ENCODE assay signal across 30 mouse cellular contexts in the genomic region with DNA sequence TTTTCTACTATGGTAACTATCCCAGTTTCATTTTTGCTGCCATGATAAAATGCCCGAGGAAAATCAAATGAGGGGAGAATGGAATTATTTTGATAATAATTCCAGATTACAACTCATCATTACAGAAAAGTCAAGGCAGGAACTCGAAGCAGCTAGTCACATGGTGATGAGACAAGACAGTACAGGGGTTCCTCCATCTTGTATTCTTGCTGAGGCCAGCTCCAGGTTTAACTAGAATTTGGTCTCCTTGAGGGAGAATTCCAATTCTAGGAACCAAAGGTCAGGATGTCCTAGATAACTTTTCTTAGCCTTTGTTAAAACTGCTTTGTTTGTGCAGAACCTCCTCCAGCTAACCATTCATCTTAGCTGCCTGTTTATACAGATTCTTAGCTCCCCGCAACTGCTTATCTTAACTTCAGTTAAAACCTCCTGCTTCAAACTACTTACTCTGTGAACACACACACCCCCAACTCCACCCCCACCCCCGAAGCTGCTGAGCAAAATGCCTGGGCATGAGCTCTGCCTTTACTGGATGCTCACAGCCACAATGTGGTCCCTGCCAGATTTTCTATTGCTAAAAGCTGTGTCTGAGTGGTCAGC. TPM values are rescaled to one million over a fixed set of nuclear protein-coding genes. Genes with fewer than 3 reads are reported as not detected.
DNase-seq lines count a peak whose midpoint lies in the region; ATAC-seq and TF ChIP-seq lines count a peak whose summit lies in the region.
"Had no signal": no experiment of that assay in that cellular context is flagged by ENCODE, and none has a peak within 500 bp of the region (broad histone marks: within the 10 kb centered on the region; RNA-seq: fewer than 3 reads in every experiment).

No protein-coding gene starts in this region.

- 0 out of 2 replicates have a peak, but pooled peaks cover 3% of the 10 kb centered on the region for H3K9me3 ChIP-seq in embryonic facial prominence, embryonic 14.5 days (ENCODE audit: control insufficient read depth, low read length)
- H3K9me3 ChIP-seq in embryonic facial prominence, embryonic 10.5 days = no peaks in the 10 kb centered on the region
- no peaks in the 10 kb centered on the region for H3K9me3 ChIP-seq in liver, postnatal 0 days (ENCODE audit: low read length)
- H3K9me3 ChIP-seq in liver, embryonic 12.5 days (replicated peaks) = no peaks in the 10 kb centered on the region
- H3K9me3 ChIP-seq: forebrain, embryonic 13.5 days; heart, embryonic 13.5 days; limb, embryonic 12.5 days; liver, embryonic 15.5 days; lung, embryonic 15.5 days had no signal

- TF ChIP-seq EP300 in liver, postnatal 0 days (IDR thresholded peaks at IDR 0.05; ENCODE audit: low read depth) = no peak

- no peak overlapping the region for H3K4me3 ChIP-seq in embryonic facial prominence, embryonic 14.5 days (ENCODE audit: low read depth, low read length)
- H3K4me3 ChIP-seq in embryonic facial prominence, embryonic 10.5 days = no peak overlapping the region
- no peak overlapping the region for H3K4me3 ChIP-seq in liver, postnatal 0 days (ENCODE audit: low read depth, low read length)
- H3K4me3 ChIP-seq in liver, embryonic 12.5 days = no peak overlapping the region
- no peak overlapping the region for H3K4me3 ChIP-seq in olfactory bulb, adult 2 months (ENCODE audit: insufficient read depth, low read depth, low read length)
- H3K4me3 ChIP-seq: forebrain, embryonic 13.5 days; heart, embryonic 13.5 days; limb, embryonic 12.5 days; liver, embryonic 15.5 days; lung, embryonic 15.5 days had no signal

- no peak for ATAC-seq in embryonic facial prominence, embryonic 14.5 days (ENCODE audit: low read depth)
- no peak for ATAC-seq in liver, postnatal 0 days
- ATAC-seq in liver, embryonic 12.5 days = peak; percentile 60; the same call in 1 of the 2 replicates
- ATAC-seq: forebrain, embryonic 13.5 days; Patski had no signal

- 70% methylated on average over 4 of the region's 4 CpGs for WGBS in embryonic facial prominence, embryonic 14.5 days
- WGBS in embryonic facial prominence, embryonic 10.5 days = 75% methylated on average over 4 of the region's 4 CpGs
- 44% methylated on average over 4 of the region's 4 CpGs for WGBS in liver, postnatal 0 days (ENCODE audit: insufficient replicate concordance)
- 29% methylated on average over 4 of the region's 4 CpGs for WGBS in liver, embryonic 12.5 days (ENCODE audit: insufficient replicate concordance)
- 51% methylated on average over 4 of the region's 4 CpGs for WGBS in olfactory bulb, adult 2 months

- H3K9ac ChIP-seq in embryonic facial prominence, embryonic 14.5 days (ENCODE audit: low read depth, low read length) = no peak overlapping the region
- no peak overlapping the region for H3K9ac ChIP-seq in liver, postnatal 0 days (replicated peaks)
- H3K9ac ChIP-seq in liver, embryonic 12.5 days = no peak overlapping the region
- H3K9ac ChIP-seq: forebrain, embryonic 13.5 days; heart, embryonic 13.5 days; hindbrain, embryonic 14.5 days; limb, embryonic 12.5 days; liver, embryonic 15.5 days; lung, embryonic 15.5 days had no signal

- no peak overlapping the region for H3K27ac ChIP-seq in embryonic facial prominence, embryonic 14.5 days (replicated peaks; ENCODE audit: low read depth, low read length)
- no peak overlapping the region for H3K27ac ChIP-seq in embryonic facial prominence, embryonic 10.5 days (replicated peaks)
- H3K27ac ChIP-seq in liver, postnatal 0 days (ENCODE audit: low read depth) = no peak overlapping the region
- H3K27ac ChIP-seq in liver, embryonic 12.5 days = no peak overlapping the region
- peak overlapping the region; percentile 46; the same call in 1 of the 2 replicates for H3K27ac ChIP-seq in olfactory bulb, adult 2 months (ENCODE audit: insufficient read depth, low read depth, low read length)
- H3K27ac ChIP-seq: forebrain, embryonic 13.5 days; heart, embryonic 13.5 days; hindbrain, embryonic 14.5 days; kidney, postnatal 0 days; limb, embryonic 12.5 days; liver, embryonic 15.5 days; lung, embryonic 15.5 days had no signal

- no peak overlapping the region for H3K4me2 ChIP-seq in embryonic facial prominence, embryonic 14.5 days (ENCODE audit: low read depth, low read length)
- H3K4me2 ChIP-seq in liver, postnatal 0 days (ENCODE audit: low read depth, low read length) = no peak overlapping the region
- H3K4me2 ChIP-seq in liver, embryonic 12.5 days = no peak overlapping the region
- H3K4me2 ChIP-seq: forebrain, embryonic 13.5 days; heart, embryonic 13.5 days; hindbrain, embryonic 14.5 days; limb, embryonic 12.5 days; liver, embryonic 15.5 days; lung, embryonic 15.5 days had no signal

- H3K27me3 ChIP-seq in embryonic facial prominence, embryonic 14.5 days (replicated peaks; ENCODE audit: control insufficient read depth, insufficient read depth, low read length) = no peaks in the 10 kb centered on the region
- H3K27me3 ChIP-seq in embryonic facial prominence, embryonic 10.5 days (replicated peaks; ENCODE audit: low read depth, poor library complexity, severe bottlenecking) = no peaks in the 10 kb centered on the region
- H3K27me3 ChIP-seq in liver, postnatal 0 days (ENCODE audit: insufficient read depth, low read length) = no peaks in the 10 kb centered on the region
- no peaks in the 10 kb centered on the region for H3K27me3 ChIP-seq in liver, embryonic 12.5 days (replicated peaks)
- H3K27me3 ChIP-seq: CH12.LX; forebrain, embryonic 13.5 days; heart, embryonic 13.5 days; limb, embryonic 12.5 days; liver, embryonic 15.5 days; lung, embryonic 15.5 days; Patski had no signal

- TF ChIP-seq CTCF in liver, postnatal 0 days (IDR thresholded peaks at IDR 0.05; ENCODE audit: low read depth) = no peak
- TF ChIP-seq CTCF in olfactory bulb, adult 2 months (IDR thresholded peaks at IDR 0.05; ENCODE audit: insufficient read depth, low read depth, low read length) = no peak

- H3K36me3 ChIP-seq in embryonic facial prominence, embryonic 14.5 days (ENCODE audit: control insufficient read depth, insufficient read depth, low read length) = no peaks in the 10 kb centered on the region
- no peaks in the 10 kb centered on the region for H3K36me3 ChIP-seq in embryonic facial prominence, embryonic 10.5 days (replicated peaks)
- H3K36me3 ChIP-seq in liver, postnatal 0 days (replicated peaks; ENCODE audit: insufficient read depth, low read length) = no peaks in the 10 kb centered on the region
- no peaks in the 10 kb centered on the region for H3K36me3 ChIP-seq in liver, embryonic 12.5 days
- H3K36me3 ChIP-seq: heart, embryonic 13.5 days; limb, embryonic 12.5 days; liver, embryonic 15.5 days; lung, embryonic 15.5 days had no signal

- no peak for TF ChIP-seq POLR2A in olfactory bulb, adult 2 months (IDR thresholded peaks at IDR 0.05; ENCODE audit: insufficient read depth, low read depth, low read length)

- DNase-seq in embryonic facial prominence, embryonic 14.5 days (ENCODE audit: low spot score) = peak; percentile 23
- no peak for DNase-seq in embryonic facial prominence, embryonic 10.5 days (ENCODE audit: low spot score)
- DNase-seq in liver = peak; percentile 43
- DNase-seq in liver, postnatal 0 days = no peak
- DNase-seq in right cerebral cortex, postnatal 25 days = no peak
- DNase-seq in cerebellum, postnatal 14 days = no peak
- DNase-seq: adrenal gland, postnatal 10 days; cerebellum, adult 11-12 months; cerebellum, adult 9-11 months; gastrocnemius, postnatal 36 days; heart, adult 18-20 months; heart, postnatal 10 days; kidney, adult 8-10 months; layer of hippocampus, adult 9-11 months; lung, postnatal 4 days; midbrain, embryonic 14.5 days; retina, postnatal 1 day; right cerebral cortex, postnatal 4 days; thymus, postnatal 4 days had no signal

- peaks cover 9% of the 10 kb centered on the region; the same call in 1 of the 2 replicates for H3K4me1 ChIP-seq in embryonic facial prominence, embryonic 14.5 days (ENCODE audit: control insufficient read depth, insufficient read depth, low read length)
- H3K4me1 ChIP-seq in embryonic facial prominence, embryonic 10.5 days = peaks cover 21% of the 10 kb centered on the region
- H3K4me1 ChIP-seq in liver, postnatal 0 days (ENCODE audit: insufficient read depth) = 0 out of 2 replicates have a peak, but pooled peaks cover 2% of the 10 kb centered on the region
- peaks cover 37% of the 10 kb centered on the region for H3K4me1 ChIP-seq in liver, embryonic 12.5 days
- H3K4me1 ChIP-seq in olfactory bulb, adult 2 months (ENCODE audit: control insufficient read depth, insufficient read depth, low read length) = peaks cover 26% of the 10 kb centered on the region

RNA-seq across cellular contexts. Expression of a gene that starts 23.7 kb away (rescaled TPM):
- polyA plus RNA-seq in embryonic facial prominence, embryonic 14.5 days (2014; fragmentation: Nextera tagmentation; extraction: Ambion mirVana) = 20.1 and 24.1 TPM in 2 replicates
- 32.2 and 32.9 TPM in 2 replicates for polyA plus RNA-seq in embryonic facial prominence, embryonic 10.5 days (2016; fragmentation: Nextera tagmentation; extraction: Ambion mirVana)
- polyA plus RNA-seq in liver, postnatal 0 days (2015; fragmentation: Nextera tagmentation; extraction: Ambion mirVana) = 7.2 and 7.3 TPM in 2 replicates
- polyA plus RNA-seq in liver, embryonic 12.5 days (2016; fragmentation: Nextera tagmentation; extraction: Ambion mirVana) = 9.3 and 10.2 TPM in 2 replicates
- polyA plus RNA-seq in olfactory bulb, adult 2 months (2012; ENCODE audit: insufficient read depth, insufficient read length, low replicate concordance, missing spikeins) = not detected in 2 replicates

Comparison
In these comparisons a context has a peak if more than half of its experiments do, and no peak if none do; other contexts are left out.
1. DNase-seq: peak in embryonic facial prominence, embryonic 14.5 days (single experiment) and liver (single experiment); none in embryonic facial prominence, embryonic 10.5 days (single experiment), liver, postnatal 0 days (single experiment), right cerebral cortex, postnatal 25 days (single experiment) and cerebellum, postnatal 14 days (0 of 2).